Mouse (Mus musculus) kidney, adult 2 months (tissue): ENCODE data around the gene Lsamp.

Experiments
- CTCF ChIP-seq: fragments of 200-500 bp; conservative IDR thresholded peaks from 2 replicates; pipeline ENCODE4 v1.5.1; 2011; ENCODE audit warnings: low read depth, mild to moderate bottlenecking, control low read depth, low read length, moderate library complexity, mixed read lengths; ENCODE audit not compliant: insufficient read depth, insufficient read length
- POLR2A ChIP-seq: fragments of 200-500 bp; IDR thresholded peaks from one replicate; pipeline ENCODE4 v1.6.1; 2011; ENCODE audit warnings: low read depth, low read length, control low read depth

GRCm38 (mm10) chr16:41258145-41259035 is 1274.2 kb downstream of the Lsamp start:
- TF ChIP-seq CTCF (peak; percentile 31), POLR2A (no peak)
